Mouse (Mus musculus): Measurements from ENCODE around the gene Abca4. TPM values are rescaled to one million over a fixed set of nuclear protein-coding genes. Genes with fewer than 3 reads are reported as not detected.

Gene Abca4
- polyA plus RNA-seq, 1 experiment from 2014 or later = 3.7 TPM

DNA sequence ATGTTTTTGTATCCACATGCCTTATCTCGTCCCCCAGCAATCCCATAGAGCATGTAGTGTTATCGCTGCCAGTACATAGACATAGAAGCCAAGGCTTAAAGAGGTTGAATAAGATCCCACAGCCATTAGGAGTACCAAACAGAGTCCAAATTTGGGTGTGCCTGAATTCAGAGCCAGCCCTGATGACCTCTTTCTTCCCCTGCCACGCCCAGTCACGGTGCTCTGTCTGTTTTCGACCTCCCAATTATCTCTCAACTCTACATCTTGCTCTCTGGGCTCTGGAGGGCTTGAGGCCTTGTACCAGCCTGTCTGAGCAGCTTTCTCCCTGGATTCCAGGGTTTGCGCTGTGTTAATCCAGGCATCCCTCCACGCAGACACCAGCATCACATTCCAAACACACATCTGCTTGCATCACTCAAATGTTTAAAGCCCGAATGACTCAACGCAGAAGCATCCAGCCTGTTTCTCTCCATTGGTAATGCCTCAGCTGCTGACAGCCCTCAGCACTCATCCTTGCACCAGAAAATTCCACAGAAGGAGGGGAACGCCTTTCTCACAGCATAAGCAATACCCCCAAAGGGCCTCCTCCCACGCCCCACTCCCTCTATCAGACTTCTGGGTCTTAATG, 43.9 kb downstream of the Abca4 start:
- Histone ChIP-seq H3K27ac (ENCODE audit: low read depth, low read length) (no peak overlapping the region), H3K4me1 (ENCODE audit: control insufficient read depth, insufficient read depth, low read depth, low read length) (peaks cover 8% of the 10 kb centered on the region), H3K4me2 (ENCODE audit: low read length) (no peak overlapping the region), H3K9me3 (ENCODE audit: control insufficient read depth, low read length) (no peaks in the 10 kb centered on the region), H3K4me3 (ENCODE audit: low read length) (no peak overlapping the region), H3K27me3 (replicated peaks; ENCODE audit: control insufficient read depth, insufficient read depth, low read length) (no peaks in the 10 kb centered on the region), H3K9ac (ENCODE audit: low read depth, low read length) (no peak overlapping the region), H3K36me3 (ENCODE audit: control insufficient read depth, insufficient read depth, low read length) (no peaks in the 10 kb centered on the region)
- no peak for ATAC-seq
- WGBS = 82% methylated on average over 11 of the region's 11 CpGs

DNA sequence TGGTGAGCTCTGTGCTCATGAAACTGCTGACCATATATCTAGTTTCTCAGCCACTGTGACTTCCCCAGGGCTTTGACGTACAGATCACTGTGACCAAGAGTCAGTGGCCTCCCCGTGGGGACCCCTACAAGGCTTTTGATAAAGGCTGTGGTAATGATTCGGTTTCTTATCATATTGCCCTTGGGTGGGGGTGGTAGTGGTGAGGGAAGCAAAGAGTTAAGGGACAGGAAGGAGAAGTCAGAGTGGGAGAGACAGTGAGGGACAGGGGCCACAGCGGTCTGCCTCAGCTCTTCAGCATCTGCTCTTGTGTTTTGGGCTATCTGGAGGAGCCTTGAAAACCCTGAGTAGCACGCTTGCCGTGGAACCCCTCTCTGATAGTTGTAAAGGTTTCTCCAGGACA, 46.1 kb downstream of the Abca4 start:
- H3K27ac ChIP-seq (ENCODE audit: low read depth, low read length) = no peak overlapping the region
- no peak overlapping the region for H3K9ac ChIP-seq (ENCODE audit: low read depth, low read length)
- peaks cover 5% of the 10 kb centered on the region for H3K4me1 ChIP-seq (ENCODE audit: control insufficient read depth, insufficient read depth, low read depth, low read length)
- no peak overlapping the region for H3K4me3 ChIP-seq (ENCODE audit: low read length)
- ATAC-seq = no peak
- no peaks in the 10 kb centered on the region for H3K27me3 ChIP-seq (replicated peaks; ENCODE audit: control insufficient read depth, insufficient read depth, low read length)
- H3K9me3 ChIP-seq (ENCODE audit: control insufficient read depth, low read length) = no peaks in the 10 kb centered on the region
- no peaks in the 10 kb centered on the region for H3K36me3 ChIP-seq (ENCODE audit: control insufficient read depth, insufficient read depth, low read length)
- 87% methylated on average over 6 of the region's 6 CpGs for WGBS
- H3K4me2 ChIP-seq (ENCODE audit: low read length) = no peak overlapping the region

GRCm38 (mm10) chr3:122099713-122100112, 55.5 kb downstream of the Abca4 start:
- no peaks in the 10 kb centered on the region for H3K4me1 ChIP-seq (ENCODE audit: control insufficient read depth, insufficient read depth, low read depth, low read length)
- H3K4me2 ChIP-seq (ENCODE audit: low read length) = no peak overlapping the region
- no peak for ATAC-seq
- H3K9me3 ChIP-seq (ENCODE audit: control insufficient read depth, low read length) = no peaks in the 10 kb centered on the region
- H3K36me3 ChIP-seq (ENCODE audit: control insufficient read depth, insufficient read depth, low read length) = no peaks in the 10 kb centered on the region
- no peak overlapping the region for H3K4me3 ChIP-seq (ENCODE audit: low read length)
- no peak overlapping the region for H3K27ac ChIP-seq (ENCODE audit: low read depth, low read length)
- no peaks in the 10 kb centered on the region for H3K27me3 ChIP-seq (replicated peaks; ENCODE audit: control insufficient read depth, insufficient read depth, low read length)
- H3K9ac ChIP-seq (ENCODE audit: low read depth, low read length) = no peak overlapping the region
- 84% methylated on average over 5 of the region's 5 CpGs for WGBS

- H3K4me1 ChIP-seq (ENCODE audit: control insufficient read depth, insufficient read depth, low read depth, low read length) = no peaks in the 10 kb centered on the region
- H3K9ac ChIP-seq (ENCODE audit: low read depth, low read length) = no peak overlapping the region
- no peaks in the 10 kb centered on the region for H3K27me3 ChIP-seq (replicated peaks; ENCODE audit: control insufficient read depth, insufficient read depth, low read length)
- H3K4me2 ChIP-seq (ENCODE audit: low read length) = no peak overlapping the region
- no peaks in the 10 kb centered on the region for H3K9me3 ChIP-seq (ENCODE audit: control insufficient read depth, low read length)
- H3K27ac ChIP-seq (ENCODE audit: low read depth, low read length) = no peak overlapping the region
- no peaks in the 10 kb centered on the region for H3K36me3 ChIP-seq (ENCODE audit: control insufficient read depth, insufficient read depth, low read length)
- no peak overlapping the region for H3K4me3 ChIP-seq (ENCODE audit: low read length)
- WGBS = 58% methylated on average over 7 of the region's 7 CpGs
- no peak for ATAC-seq
These were observed 57.8 kb downstream of the Abca4 start for GRCm38 (mm10) chr3:122102091-122102490.

DNA sequence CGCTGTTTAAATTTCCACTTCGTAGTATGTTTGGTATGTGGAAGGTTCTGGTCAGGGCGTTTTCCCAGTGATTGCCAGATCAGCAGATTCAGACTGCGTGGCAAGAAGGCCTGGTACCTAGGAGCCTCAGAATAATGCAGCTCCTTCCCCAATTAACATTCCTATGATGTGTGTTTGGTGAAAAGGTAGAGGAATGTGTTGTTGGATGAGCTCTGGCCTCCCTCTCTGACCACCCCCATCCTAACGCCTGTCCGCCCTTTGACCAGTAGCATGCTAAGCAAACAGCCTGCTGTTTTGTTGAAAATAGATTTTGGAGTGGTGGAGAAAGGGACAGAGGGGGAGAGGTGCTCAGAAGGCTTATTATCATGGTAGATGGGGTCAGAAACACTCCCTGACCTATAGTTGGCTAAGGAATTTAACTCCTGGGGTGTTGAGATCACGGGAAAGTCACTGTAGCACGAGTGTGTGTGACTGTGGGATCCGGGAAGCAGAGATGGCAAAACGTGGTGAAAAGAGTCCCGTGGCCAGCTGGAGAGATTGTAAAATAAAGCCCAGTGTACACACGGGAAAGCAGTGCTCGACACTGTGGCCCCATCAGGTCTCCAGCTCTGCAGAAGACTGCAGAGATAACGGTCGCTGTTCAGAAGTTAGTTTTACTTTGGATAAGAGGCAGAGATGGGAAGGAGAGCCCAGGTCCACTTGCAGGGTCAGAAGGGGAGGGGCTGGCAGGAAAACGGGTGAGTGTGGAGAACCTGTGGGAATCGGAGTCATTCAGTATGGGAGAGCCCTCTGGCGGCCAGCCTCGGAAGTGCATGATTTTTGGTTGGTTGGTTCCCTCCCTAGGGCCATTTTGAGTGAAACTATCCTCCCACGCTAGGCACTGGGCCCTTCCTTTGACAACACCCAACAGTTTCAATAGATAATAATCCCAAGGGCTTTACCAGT, 59.9 kb downstream of the Abca4 start:
- no peaks in the 10 kb centered on the region for H3K27me3 ChIP-seq (replicated peaks; ENCODE audit: control insufficient read depth, insufficient read depth, low read length)
- WGBS = 33% methylated on average over 20 of the region's 20 CpGs
- no peak overlapping the region for H3K27ac ChIP-seq (ENCODE audit: low read depth, low read length)
- ATAC-seq = peak; percentile 71
- H3K4me1 ChIP-seq (ENCODE audit: control insufficient read depth, insufficient read depth, low read depth, low read length) = no peaks in the 10 kb centered on the region
- no peak overlapping the region for H3K4me3 ChIP-seq (ENCODE audit: low read length)
- no peaks in the 10 kb centered on the region for H3K36me3 ChIP-seq (ENCODE audit: control insufficient read depth, insufficient read depth, low read length)
- H3K4me2 ChIP-seq (ENCODE audit: low read length) = peak overlapping the region; percentile 21
- H3K9ac ChIP-seq (ENCODE audit: low read depth, low read length) = no peak overlapping the region
- H3K9me3 ChIP-seq (ENCODE audit: control insufficient read depth, low read length) = no peaks in the 10 kb centered on the region

- Histone ChIP-seq H3K9me3 (ENCODE audit: control insufficient read depth, low read length) (no peaks in the 10 kb centered on the region), H3K27me3 (replicated peaks; ENCODE audit: control insufficient read depth, insufficient read depth, low read length) (no peaks in the 10 kb centered on the region), H3K9ac (ENCODE audit: low read depth, low read length) (no peak overlapping the region), H3K27ac (ENCODE audit: low read depth, low read length) (no peak overlapping the region), H3K36me3 (ENCODE audit: control insufficient read depth, insufficient read depth, low read length) (no peaks in the 10 kb centered on the region), H3K4me1 (ENCODE audit: control insufficient read depth, insufficient read depth, low read depth, low read length) (no peaks in the 10 kb centered on the region), H3K4me3 (ENCODE audit: low read length) (no peak overlapping the region), H3K4me2 (ENCODE audit: low read length) (no peak overlapping the region)
- ATAC-seq = no peak
- WGBS = 85% methylated on average over 8 of the region's 8 CpGs
These were observed 62.7 kb downstream of the Abca4 start for GRCm38 (mm10) chr3:122106920-122107319.

GRCm38 (mm10) chr3:122107643-122108194, 63.5 kb downstream of the Abca4 start:
- no peaks in the 10 kb centered on the region for H3K27me3 ChIP-seq (replicated peaks; ENCODE audit: control insufficient read depth, insufficient read depth, low read length)
- no peaks in the 10 kb centered on the region; the same call in 1 of the 2 replicates for H3K4me1 ChIP-seq (ENCODE audit: control insufficient read depth, insufficient read depth, low read depth, low read length)
- no peaks in the 10 kb centered on the region for H3K36me3 ChIP-seq (ENCODE audit: control insufficient read depth, insufficient read depth, low read length)
- no peak overlapping the region for H3K4me2 ChIP-seq (ENCODE audit: low read length)
- H3K27ac ChIP-seq (ENCODE audit: low read depth, low read length) = no peak overlapping the region
- H3K9me3 ChIP-seq (ENCODE audit: control insufficient read depth, low read length) = no peaks in the 10 kb centered on the region
- no peak overlapping the region for H3K9ac ChIP-seq (ENCODE audit: low read depth, low read length)
- ATAC-seq = no peak
- 78% methylated on average over 14 of the region's 14 CpGs for WGBS
- H3K4me3 ChIP-seq (ENCODE audit: low read length) = no peak overlapping the region

- Histone ChIP-seq H3K4me1 (ENCODE audit: control insufficient read depth, insufficient read depth, low read depth, low read length) (no peaks in the 10 kb centered on the region; the same call in 1 of the 2 replicates), H3K4me2 (ENCODE audit: low read length) (no peak overlapping the region), H3K36me3 (ENCODE audit: control insufficient read depth, insufficient read depth, low read length) (no peaks in the 10 kb centered on the region), H3K9me3 (ENCODE audit: control insufficient read depth, low read length) (no peaks in the 10 kb centered on the region), H3K9ac (ENCODE audit: low read depth, low read length) (no peak overlapping the region), H3K4me3 (ENCODE audit: low read length) (no peak overlapping the region), H3K27me3 (replicated peaks; ENCODE audit: control insufficient read depth, insufficient read depth, low read length) (no peaks in the 10 kb centered on the region), H3K27ac (ENCODE audit: low read depth, low read length) (no peak overlapping the region)
- no peak for ATAC-seq
- WGBS = 80% methylated on average over 4 of the region's 4 CpGs
These were observed 65.2 kb downstream of the Abca4 start for GRCm38 (mm10) chr3:122109461-122109860.
